Mouse (Mus musculus): Measurements from ENCODE around the gene Pou2f3.

- TF ChIP-seq CTCF (IDR thresholded peaks at IDR 0.05; ENCODE audit: low read depth) (peak; percentile 92), EP300 (IDR thresholded peaks at IDR 0.05; ENCODE audit: low read depth) (no peak)
Observed at GRCm38 (mm10) chr9:43221643-43222428, 11.7 kb upstream of the Pou2f3 start.

Measured in liver, embryonic 14.5 days (tissue).